Mouse (Mus musculus): ENCODE results near the gene Ubap1l. TPM values are rescaled to one million over a fixed set of nuclear protein-coding genes. Genes with fewer than 3 reads are reported as not detected.

Gene Ubap1l
- polyA plus RNA-seq, 1 experiment = 7.7 TPM

GRCm38 (mm10) chr9:65345854-65346475 lies 14.9 kb upstream of the Ubap1l start, which contains the start of gene Pdcd7:
Gene Pdcd7, plus strand, starts transcription at chr9:65346104.
- no peak within 1 kb of the TSS for H3K27ac ChIP-seq (ENCODE audit: insufficient read depth, low read length)
- peak within 1 kb of the TSS; percentile 34 for H3K4me3 ChIP-seq (ENCODE audit: insufficient read depth, low read length)
- TF ChIP-seq CTCF (IDR thresholded peaks at IDR 0.05; ENCODE audit: extremely low read depth, insufficient read depth, low read length) (no peak), POLR2A (IDR thresholded peaks at IDR 0.05; ENCODE audit: extremely low read depth, insufficient read depth, low read length) (peak; percentile 97)
- peaks cover 3% of the 10 kb centered on the region for H3K4me1 ChIP-seq (ENCODE audit: control insufficient read depth, insufficient read depth, low read length)

GRCm38 (mm10) chr9:65346476-65347111 lies 14.2 kb upstream of the Ubap1l start:
- Histone ChIP-seq H3K4me1 (ENCODE audit: control insufficient read depth, insufficient read depth, low read length) (peaks cover 3% of the 10 kb centered on the region), H3K4me3 (ENCODE audit: insufficient read depth, low read length) (peak overlapping the region; percentile 34), H3K27ac (ENCODE audit: insufficient read depth, low read length) (no peak overlapping the region)
- TF ChIP-seq CTCF (IDR thresholded peaks at IDR 0.05; ENCODE audit: extremely low read depth, insufficient read depth, low read length) (no peak), POLR2A (IDR thresholded peaks at IDR 0.05; ENCODE audit: extremely low read depth, insufficient read depth, low read length) (0 out of 2 replicates have a peak, but pooled peaks have one; percentile 10)

- Histone ChIP-seq H3K4me1 (ENCODE audit: control insufficient read depth, insufficient read depth, low read length) (peaks cover 3% of the 10 kb centered on the region), H3K27ac (ENCODE audit: insufficient read depth, low read length) (no peak overlapping the region), H3K4me3 (ENCODE audit: insufficient read depth, low read length) (peak overlapping the region; percentile 34)
- TF ChIP-seq POLR2A (IDR thresholded peaks at IDR 0.05; ENCODE audit: extremely low read depth, insufficient read depth, low read length) = no peak
- TF ChIP-seq CTCF (IDR thresholded peaks at IDR 0.05; ENCODE audit: extremely low read depth, insufficient read depth, low read length) = no peak
These were observed 13.6 kb upstream of the Ubap1l start for GRCm38 (mm10) chr9:65347112-65347850.

GRCm38 (mm10) chr9:65353251-65353650 lies 7.6 kb upstream of the Ubap1l start:
- H3K4me3 ChIP-seq (ENCODE audit: insufficient read depth, low read length) = no peak overlapping the region
- H3K27ac ChIP-seq (ENCODE audit: insufficient read depth, low read length) = no peak overlapping the region
- no peaks in the 10 kb centered on the region for H3K4me1 ChIP-seq (ENCODE audit: control insufficient read depth, insufficient read depth, low read length)
- no peak for TF ChIP-seq CTCF (IDR thresholded peaks at IDR 0.05; ENCODE audit: extremely low read depth, insufficient read depth, low read length)
- TF ChIP-seq POLR2A (IDR thresholded peaks at IDR 0.05; ENCODE audit: extremely low read depth, insufficient read depth, low read length) = no peak

GRCm38 (mm10) chr9:65356561-65356960 lies 4.3 kb upstream of the Ubap1l start:
- no peak for TF ChIP-seq POLR2A (IDR thresholded peaks at IDR 0.05; ENCODE audit: extremely low read depth, insufficient read depth, low read length)
- TF ChIP-seq CTCF (IDR thresholded peaks at IDR 0.05; ENCODE audit: extremely low read depth, insufficient read depth, low read length) = no peak
- Histone ChIP-seq H3K4me1 (ENCODE audit: control insufficient read depth, insufficient read depth, low read length) (no peaks in the 10 kb centered on the region), H3K4me3 (ENCODE audit: insufficient read depth, low read length) (no peak overlapping the region), H3K27ac (ENCODE audit: insufficient read depth, low read length) (no peak overlapping the region)

GRCm38 (mm10) chr9:65356971-65357370 lies 3.9 kb upstream of the Ubap1l start:
- H3K4me3 ChIP-seq (ENCODE audit: insufficient read depth, low read length) = no peak overlapping the region
- H3K4me1 ChIP-seq (ENCODE audit: control insufficient read depth, insufficient read depth, low read length) = no peaks in the 10 kb centered on the region
- H3K27ac ChIP-seq (ENCODE audit: insufficient read depth, low read length) = no peak overlapping the region
- no peak for TF ChIP-seq POLR2A (IDR thresholded peaks at IDR 0.05; ENCODE audit: extremely low read depth, insufficient read depth, low read length)
- TF ChIP-seq CTCF (IDR thresholded peaks at IDR 0.05; ENCODE audit: extremely low read depth, insufficient read depth, low read length) = no peak

DNA sequence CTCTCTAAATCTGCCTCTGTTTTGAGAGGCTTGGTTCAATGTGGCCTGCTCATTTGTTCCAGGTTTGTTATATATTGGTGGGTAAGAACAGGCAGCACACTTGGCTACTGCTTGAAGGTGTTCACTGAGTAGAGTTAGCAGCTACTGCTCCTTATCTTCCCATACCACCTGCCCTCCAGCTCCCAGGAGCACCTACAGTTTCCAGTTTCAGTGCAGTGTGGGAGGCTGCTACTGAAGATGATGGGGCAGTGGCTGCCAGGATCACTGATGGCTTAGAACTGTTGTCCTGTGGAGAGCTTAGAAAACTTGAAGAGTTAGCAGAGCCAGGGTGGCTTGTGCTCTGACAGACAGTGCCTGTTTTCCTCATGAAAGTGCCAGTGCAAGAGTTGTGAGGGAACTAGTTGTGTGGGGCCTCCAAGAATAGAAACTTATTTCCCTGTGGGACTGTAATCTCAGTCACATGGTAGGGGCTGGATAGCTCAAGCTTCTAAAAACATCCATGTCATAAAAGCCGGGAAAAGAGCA lies 1.8 kb upstream of the Ubap1l start:
- no peaks in the 10 kb centered on the region for H3K4me1 ChIP-seq (ENCODE audit: control insufficient read depth, insufficient read depth, low read length)
- no peak overlapping the region for H3K27ac ChIP-seq (ENCODE audit: insufficient read depth, low read length)
- no peak overlapping the region for H3K4me3 ChIP-seq (ENCODE audit: insufficient read depth, low read length)
- no peak for TF ChIP-seq POLR2A (IDR thresholded peaks at IDR 0.05; ENCODE audit: extremely low read depth, insufficient read depth, low read length)
- TF ChIP-seq CTCF (IDR thresholded peaks at IDR 0.05; ENCODE audit: extremely low read depth, insufficient read depth, low read length) = no peak

- no peak for TF ChIP-seq POLR2A (IDR thresholded peaks at IDR 0.05; ENCODE audit: extremely low read depth, insufficient read depth, low read length)
- no peak for TF ChIP-seq CTCF (IDR thresholded peaks at IDR 0.05; ENCODE audit: extremely low read depth, insufficient read depth, low read length)
- no peak overlapping the region for H3K27ac ChIP-seq (ENCODE audit: insufficient read depth, low read length)
- no peak overlapping the region for H3K4me3 ChIP-seq (ENCODE audit: insufficient read depth, low read length)
- H3K4me1 ChIP-seq (ENCODE audit: control insufficient read depth, insufficient read depth, low read length) = no peaks in the 10 kb centered on the region
These were observed 2.8 kb downstream of the Ubap1l start for GRCm38 (mm10) chr9:65363684-65364083.

DNA sequence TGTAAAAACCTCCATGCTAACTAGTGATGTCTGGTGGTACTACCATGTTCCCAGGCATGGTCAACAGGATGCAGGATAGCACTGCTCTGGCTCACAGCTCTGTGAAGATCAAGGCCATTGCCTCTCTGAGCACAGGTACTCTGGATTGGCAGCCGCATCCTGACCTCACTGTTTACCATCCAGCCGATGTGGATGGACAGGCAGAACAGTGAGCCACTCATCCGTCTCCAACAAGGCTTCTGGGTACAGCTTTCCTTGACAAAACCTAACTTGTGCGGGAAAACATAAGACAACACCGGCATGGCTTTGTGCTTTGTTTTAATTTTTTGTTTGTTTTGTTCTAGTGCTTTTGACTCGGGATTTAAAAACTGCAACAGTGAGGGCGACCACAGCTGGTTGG lies 4.9 kb downstream of the Ubap1l start:
- TF ChIP-seq CTCF (IDR thresholded peaks at IDR 0.05; ENCODE audit: extremely low read depth, insufficient read depth, low read length) (no peak), POLR2A (IDR thresholded peaks at IDR 0.05; ENCODE audit: extremely low read depth, insufficient read depth, low read length) (no peak)
- Histone ChIP-seq H3K4me3 (ENCODE audit: insufficient read depth, low read length) (no peak overlapping the region), H3K4me1 (ENCODE audit: control insufficient read depth, insufficient read depth, low read length) (no peaks in the 10 kb centered on the region), H3K27ac (ENCODE audit: insufficient read depth, low read length) (no peak overlapping the region)
